Mouse (Mus musculus) bone marrow, adult 2 months (tissue): Measurements from ENCODE around the gene Sh3gl3.

Source experiments
- CTCF ChIP-seq: fragments of 200-500 bp; IDR thresholded peaks from 2 replicates; pipeline ENCODE4 v1.5.1; 2011; ENCODE audit warnings: low read length, control low read depth; ENCODE audit not compliant: control insufficient read depth, insufficient read depth
- POLR2A ChIP-seq: fragments of 200-500 bp; IDR thresholded peaks from 2 replicates; pipeline ENCODE4 v1.6.1; 2011; ENCODE audit warnings: low read depth, mild to moderate bottlenecking, control low read depth, low read length, borderline replicate concordance; ENCODE audit not compliant: control insufficient read depth

GRCm38 (mm10) chr7:82175327-82175721, 1.7 kb downstream of the Sh3gl3 start:
- TF ChIP-seq CTCF (no peak), POLR2A (no peak)
